Mouse (Mus musculus) G1E-ER4 (cell line): ENCODE results near the gene Arpc1b. TPM values are rescaled to one million over a fixed set of nuclear protein-coding genes. Genes with fewer than 3 reads are reported as not detected.

Source experiments
- GATA1 ChIP-seq: IDR thresholded peaks from one replicate; pipeline ENCODE4 v1.8.0; 2012; ENCODE audit warnings: low read length, inconsistent platforms
- polyA plus RNA-seq: library from polyadenylated mRNA; stranded (reverse); fragments of >175 nt; gene quantifications from 2 replicates; pipeline ENCODE4 v1.2.3, GENCODE M21; 2012

The Arpc1b gene
- polyA plus RNA-seq, 1 experiment = 1,353 TPM

DNA sequence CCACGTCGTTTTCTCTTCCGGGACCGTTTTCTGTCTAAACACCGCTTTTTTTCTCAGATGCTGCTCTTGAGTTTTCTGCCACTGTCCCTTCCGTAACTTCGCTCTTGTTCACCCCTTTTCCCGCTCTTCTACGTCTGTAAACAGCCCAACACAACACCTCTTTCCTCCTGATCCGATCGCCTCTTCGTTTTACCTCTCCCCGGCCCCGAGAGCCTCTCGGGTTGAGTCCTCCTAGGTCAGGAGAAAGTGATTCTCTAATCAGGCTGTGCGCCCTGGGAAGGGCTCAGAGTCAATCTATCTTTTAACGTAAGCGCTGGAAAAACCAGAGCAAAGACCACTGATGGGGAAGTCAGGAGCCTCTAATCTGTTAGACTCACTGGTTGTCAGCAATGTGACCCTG, 26.6 kb downstream of the Arpc1b start:
- TF ChIP-seq GATA1 = no peak

DNA sequence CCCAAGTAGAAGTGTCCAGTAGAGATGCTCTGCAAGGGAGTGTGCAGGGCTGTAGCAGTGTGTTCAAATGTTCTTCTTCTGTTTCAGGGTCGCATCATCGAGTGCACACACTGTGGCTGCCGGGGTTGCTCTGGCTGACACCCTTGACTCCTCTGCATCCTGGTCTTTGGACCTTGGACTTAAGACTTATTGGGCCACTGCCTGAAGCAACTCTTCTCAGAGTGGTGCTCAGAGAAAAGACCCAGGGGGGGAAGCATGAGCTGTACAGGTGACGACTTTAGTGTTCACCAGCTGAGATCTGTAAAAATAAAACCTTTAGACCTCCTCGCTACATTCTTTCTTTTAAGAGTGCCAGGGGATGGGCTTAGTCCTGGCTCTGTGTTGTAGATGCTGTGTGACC, 33.7 kb downstream of the Arpc1b start:
- TF ChIP-seq GATA1 = no peak

DNA sequence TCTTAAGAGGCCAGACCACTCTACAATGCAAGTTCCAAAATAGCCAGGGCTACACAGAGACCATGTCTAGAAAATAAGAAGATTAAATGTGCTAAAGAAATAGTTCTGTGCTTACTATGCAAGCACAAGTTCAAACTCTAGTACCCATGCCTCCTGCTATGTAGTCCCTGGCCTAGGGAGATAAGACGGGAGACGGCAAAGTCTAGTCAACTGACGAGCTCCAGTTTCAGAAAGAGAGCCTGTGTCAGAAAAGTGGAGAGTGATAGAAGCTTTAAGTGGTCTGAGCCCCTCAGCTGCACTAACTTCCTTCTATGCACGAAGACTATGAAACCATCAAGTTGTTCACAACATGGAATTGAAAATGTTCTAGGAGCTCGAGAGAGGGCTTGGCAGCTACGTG, 35.3 kb downstream of the Arpc1b start:
- no peak for TF ChIP-seq GATA1

- TF ChIP-seq GATA1 = no peak
Observed at GRCm38 (mm10) chr5:145152690-145153089, 38.7 kb downstream of the Arpc1b start.

- TF ChIP-seq GATA1 = no peak
Observed at GRCm38 (mm10) chr5:145161361-145161760, 47.3 kb downstream of the Arpc1b start.

- TF ChIP-seq GATA1 = no peak
Observed at GRCm38 (mm10) chr5:145164710-145165109, 50.7 kb downstream of the Arpc1b start.

GRCm38 (mm10) chr5:145165184-145165583, 51.2 kb downstream of the Arpc1b start:
- TF ChIP-seq GATA1 = no peak

GRCm38 (mm10) chr5:145166536-145167305, 52.7 kb downstream of the Arpc1b start, which contains the start of the genes Ptcd1 and Cpsf4:
Ptcd1 (minus strand) TSS chr5:145167108.
Cpsf4 (plus strand) TSS chr5:145167213.
- TF ChIP-seq GATA1 = no peak

GRCm38 (mm10) chr5:145167306-145167661, 53.3 kb downstream of the Arpc1b start:
- no peak for TF ChIP-seq GATA1

DNA sequence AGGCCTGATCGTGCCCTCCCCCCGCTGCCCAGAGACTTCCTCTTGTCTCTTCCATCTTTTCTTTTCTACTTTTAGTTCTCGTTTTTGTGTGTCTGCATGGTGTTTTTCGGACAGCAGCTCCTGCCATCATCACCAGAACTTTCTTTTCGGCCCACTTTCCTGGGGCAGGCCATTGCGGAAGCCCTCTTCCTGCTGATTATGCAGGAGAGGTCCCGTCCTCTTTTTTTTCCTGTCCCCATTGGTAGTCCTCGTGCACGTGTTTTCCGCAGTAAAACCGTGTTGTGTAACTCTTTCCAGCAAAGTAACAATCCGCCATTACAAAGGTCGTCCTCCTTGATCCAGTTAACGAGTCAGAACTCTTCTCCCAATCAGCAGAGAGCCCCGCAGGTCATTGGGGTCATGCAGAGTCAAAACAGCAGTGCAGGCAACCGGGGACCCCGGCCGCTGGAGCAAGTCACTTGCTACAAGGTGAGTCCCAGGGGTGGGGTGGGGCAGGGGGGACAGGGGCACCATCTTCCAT, 64.5 kb downstream of the Arpc1b start:
- no peak for TF ChIP-seq GATA1

Other genes with a start within 250 kb of the Arpc1b start
- gene Smurf1, start 148.4 kb upstream of the Arpc1b start, polyA plus RNA-seq = 1.3 and 1.4 TPM in 2 replicates
- not detected in 2 replicates for gene Gm4871, start 81.5 kb upstream of the Arpc1b start, polyA plus RNA-seq
- not detected in 2 replicates for gene 1700018F24Rik, start 71.2 kb upstream of the Arpc1b start, polyA plus RNA-seq
- 58.2 and 74.9 TPM in 2 replicates for gene Arpc1a, start 30.4 kb upstream of the Arpc1b start, polyA plus RNA-seq
- gene Kpna7, start 30.2 kb upstream of the Arpc1b start, polyA plus RNA-seq = not detected in 2 replicates
- gene Pdap1, start 26.0 kb downstream of the Arpc1b start, polyA plus RNA-seq = 191 and 266 TPM in 2 replicates
- 3.4 and 3.6 TPM in 2 replicates for gene Bud31, start 26.1 kb downstream of the Arpc1b start, polyA plus RNA-seq
- 19.6 and 19.7 TPM in 2 replicates for gene Ptcd1, start 52.9 kb downstream of the Arpc1b start, polyA plus RNA-seq
- 89.0 and 101 TPM in 2 replicates for gene Cpsf4, start 53.0 kb downstream of the Arpc1b start, polyA plus RNA-seq
- 20.2 and 83.7 TPM in 2 replicates for gene Atp5j2, start 77.8 kb downstream of the Arpc1b start, polyA plus RNA-seq
- 2.3 TPM in 2 replicates for gene Zkscan14, start 87.7 kb downstream of the Arpc1b start, polyA plus RNA-seq
- 1.5 and 3.1 TPM in 2 replicates for gene Zkscan5, start 90.3 kb downstream of the Arpc1b start, polyA plus RNA-seq
- 23.3 and 25.7 TPM in 2 replicates for gene Zfp655, start 117.5 kb downstream of the Arpc1b start, polyA plus RNA-seq
- gene Zscan25, start 166.3 kb downstream of the Arpc1b start, polyA plus RNA-seq = 32.8 and 38.1 TPM in 2 replicates
- not detected in 2 replicates for gene Cyp3a57, start 231.1 kb downstream of the Arpc1b start, polyA plus RNA-seq